Mouse (Mus musculus) embryo, embryonic 10.5 days (tissue): Measurements from ENCODE around the gene Creb3l4.
"Not testable (repeated sequence)": the region's sequence is repeated elsewhere in the genome, so short reads cannot be mapped to it uniquely, and the experiment has no call there.

Experiments
- DNase-seq: peaks from one replicate; pipeline ENCODE4 v3.0.0-alpha.2; 2015; ENCODE audit warnings: low spot score

Gene Creb3l4

GRCm38 (mm10) chr3:90242984-90243775 is at the start of gene Creb3l4:
Creb3l4 (minus strand) TSS chr3:90243512.
- DNase-seq, result peak; percentile 87

GRCm38 (mm10) chr3:90292345-90293275 is 49.3 kb upstream of the Creb3l4 start, which contains the start of gene Gatad2b:
Gatad2b (plus strand) TSS chr3:90293178.
- DNase-seq, result peak; percentile 100

- DNase-seq, result no peak
These were observed 48.7 kb upstream of the Creb3l4 start for GRCm38 (mm10) chr3:90291982-90292344.

GRCm38 (mm10) chr3:90290602-90291001 is 47.3 kb upstream of the Creb3l4 start:
- DNase-seq, result no peak

- not testable (repeated sequence) for DNase-seq
These were observed 46.1 kb upstream of the Creb3l4 start for GRCm38 (mm10) chr3:90289403-90289802.

GRCm38 (mm10) chr3:90284150-90284549 is 40.8 kb upstream of the Creb3l4 start:
- no peak for DNase-seq

GRCm38 (mm10) chr3:90280708-90281107 is 37.4 kb upstream of the Creb3l4 start:
- DNase-seq, result no peak

GRCm38 (mm10) chr3:90279743-90280142 is 36.4 kb upstream of the Creb3l4 start:
- DNase-seq, result no peak

- DNase-seq, result no peak
These were observed 35.9 kb upstream of the Creb3l4 start for GRCm38 (mm10) chr3:90279216-90279615.

GRCm38 (mm10) chr3:90278211-90278610 is 34.9 kb upstream of the Creb3l4 start:
- no peak for DNase-seq

GRCm38 (mm10) chr3:90277793-90278192 is 34.5 kb upstream of the Creb3l4 start:
- DNase-seq, result no peak

- DNase-seq, result no peak
These were observed 33.5 kb upstream of the Creb3l4 start for GRCm38 (mm10) chr3:90276858-90277257.

- DNase-seq, result no peak
These were observed 32.0 kb upstream of the Creb3l4 start for GRCm38 (mm10) chr3:90275286-90275685.

- no peak for DNase-seq
These were observed 30.5 kb upstream of the Creb3l4 start for GRCm38 (mm10) chr3:90273855-90274254.

GRCm38 (mm10) chr3:90272170-90272569 is 28.9 kb upstream of the Creb3l4 start:
- no peak for DNase-seq

GRCm38 (mm10) chr3:90270784-90271183 is 27.5 kb upstream of the Creb3l4 start:
- no peak for DNase-seq

- no peak for DNase-seq
These were observed 25.7 kb upstream of the Creb3l4 start for GRCm38 (mm10) chr3:90268971-90269370.

- DNase-seq, result no peak
These were observed 24.9 kb upstream of the Creb3l4 start for GRCm38 (mm10) chr3:90268190-90268589.

- no peak for DNase-seq
These were observed 23.8 kb upstream of the Creb3l4 start for GRCm38 (mm10) chr3:90266901-90267775.

GRCm38 (mm10) chr3:90265932-90266741 is 22.8 kb upstream of the Creb3l4 start:
- DNase-seq, result no peak
